Mouse (Mus musculus) left cerebral cortex, adult 8-10 months (tissue): Measurements from ENCODE around the gene Gcc1. TPM values are rescaled to one million over a fixed set of nuclear protein-coding genes. Genes with fewer than 3 reads are reported as not detected.

Experiments used
- DNase-seq, 2 experiments: peaks; one replicate each; pipeline ENCODE4 v3.0.0; 2022; ENCODE audit warnings: low spot score in 2 of 2
- total RNA-seq, 4 experiments: library from RNA; stranded (reverse); gene quantifications; 2 replicates each; pipeline ENCODE4 v1.2.4; 2022

Gcc1 gene
- total RNA-seq, 4 experiments from 2014 or later = 15.7 to 22.2 (median 19.9) TPM

- no peak for DNase-seq
These were observed 5.4 kb downstream of the Gcc1 start for GRCm38 (mm10) chr6:28422651-28423290.

- DNase-seq = peak; percentile 87 to 94
These were observed 6.7 kb downstream of the Gcc1 start for GRCm38 (mm10) chr6:28421469-28422000.

GRCm38 (mm10) chr6:28420865-28421264 is 7.3 kb downstream of the Gcc1 start:
- no peak for DNase-seq

- DNase-seq = peak in 1 of 2 experiments; percentile 29
These were observed 7.8 kb downstream of the Gcc1 start for GRCm38 (mm10) chr6:28420361-28420760.

- no peak for DNase-seq
These were observed 8.5 kb downstream of the Gcc1 start for GRCm38 (mm10) chr6:28419673-28420072.

- peak in 1 of 2 experiments; percentile 50 for DNase-seq
These were observed 9.7 kb downstream of the Gcc1 start for GRCm38 (mm10) chr6:28418449-28418848.

- no peak for DNase-seq
These were observed 11.2 kb downstream of the Gcc1 start for GRCm38 (mm10) chr6:28416981-28417380.

- no peak for DNase-seq
These were observed 17.0 kb downstream of the Gcc1 start for GRCm38 (mm10) chr6:28411236-28411635.

- DNase-seq = no peak
These were observed 18.1 kb downstream of the Gcc1 start for GRCm38 (mm10) chr6:28410053-28410452.

- no peak for DNase-seq
These were observed 28.4 kb downstream of the Gcc1 start for GRCm38 (mm10) chr6:28399791-28400190.

- no peak for DNase-seq
These were observed 29.5 kb downstream of the Gcc1 start for GRCm38 (mm10) chr6:28398726-28399125.

GRCm38 (mm10) chr6:28397681-28398203 is 30.4 kb downstream of the Gcc1 start, which contains the start of gene Zfp800:
Gene Zfp800 (minus strand): TSS chr6:28398005.
- DNase-seq = no peak

GRCm38 (mm10) chr6:28396853-28397457 is 31.2 kb downstream of the Gcc1 start:
- DNase-seq = no peak

GRCm38 (mm10) chr6:28396051-28396852 is 31.9 kb downstream of the Gcc1 start:
- DNase-seq = no peak

- no peak for DNase-seq
These were observed 39.2 kb downstream of the Gcc1 start for GRCm38 (mm10) chr6:28389038-28389437.

GRCm38 (mm10) chr6:28385169-28385568 is 43.0 kb downstream of the Gcc1 start:
- no peak for DNase-seq

- no peak for DNase-seq
These were observed 46.2 kb downstream of the Gcc1 start for GRCm38 (mm10) chr6:28381983-28382382.

GRCm38 (mm10) chr6:28369966-28370683 is 58.1 kb downstream of the Gcc1 start:
- no peak for DNase-seq

- no peak for DNase-seq
These were observed 60.6 kb downstream of the Gcc1 start for GRCm38 (mm10) chr6:28367575-28367974.
